Mouse (Mus musculus) myocyte (in vitro differentiated cells): ENCODE results near the gene Grifin.

Experiments
- MAX ChIP-seq: IDR thresholded peaks from one replicate; pipeline ENCODE4 v1.6.1; 2011; ENCODE audit warnings: low read depth, mild to moderate bottlenecking, control low read depth
- MYOD1 ChIP-seq, 3 experiments: IDR thresholded peaks; one replicate each; pipeline ENCODE4 v1.6.1; 2011; ENCODE audit warnings: control low read depth in 2 of 3, low read depth in 2 of 3, mild to moderate bottlenecking in 2 of 3, moderate library complexity in 1 of 3; ENCODE audit not compliant: insufficient read length in 2 of 3, control insufficient read depth in 1 of 3
- MYOG ChIP-seq, 3 experiments: IDR thresholded peaks; one replicate each; pipeline ENCODE4 v1.6.1; 2011; ENCODE audit warnings: control low read depth in 2 of 3, low read depth in 2 of 3, mild to moderate bottlenecking in 2 of 3; ENCODE audit not compliant: insufficient read length in 2 of 3, control insufficient read depth in 1 of 3, insufficient read depth in 1 of 3
- POLR2A ChIP-seq: IDR thresholded peaks from one replicate; pipeline ENCODE4 v1.6.1; 2011; ENCODE audit warnings: low read depth, mild to moderate bottlenecking, control low read depth, moderate library complexity; ENCODE audit not compliant: insufficient read length
- POLR2AphosphoS2 ChIP-seq: IDR thresholded peaks from one replicate; pipeline ENCODE4 v1.6.1; 2011; ENCODE audit warnings: low read depth, control low read depth; ENCODE audit not compliant: insufficient read length

- TF ChIP-seq MYOD1 (IDR thresholded peaks at IDR 0.05; ENCODE audit: control insufficient read depth in 1 of 3, insufficient read length in 2 of 3, low read depth in 2 of 3) (no peak), POLR2A (no peak), MAX (no peak), POLR2AphosphoS2 (no peak), MYOG (IDR thresholded peaks at IDR 0.05; ENCODE audit: control insufficient read depth in 1 of 3, insufficient read depth in 1 of 3, insufficient read length in 2 of 3, low read depth in 2 of 3) (no peak)
These were observed 2.5 kb upstream of the Grifin start for GRCm38 (mm10) chr5:140567321-140567720.
